Mouse (Mus musculus) heart, embryonic 12.5 days (tissue): ENCODE measurements at regions not wholly inside any gene's neighbourhood (a gene's known extent, or its start where the extent isn't known, plus 50 kb on each side); places are given as distances from the start of the nearest gene placed in this dataset.

Experiments
- ATAC-seq: fragments of 200-750 bp; cut with Nextera tagmentation; 2 replicates; pipeline ENCODE4 v1.8.0; 2017; ENCODE audit warnings: moderate TSS enrichment, moderate library complexity; ENCODE audit not compliant: insufficient number of reproducible peaks, low FRiP score
- H3K27ac ChIP-seq: fragments of 300-500 bp; sonication (generic); 2 replicates; pipeline ENCODE4 v1.5.1; 2016; ENCODE audit warnings: mild to moderate bottlenecking, moderate library complexity; ENCODE audit not compliant: poor library complexity, severe bottlenecking
- H3K27me3 ChIP-seq: fragments of 300-500 bp; sonication (generic); replicated peaks from 2 replicates; pipeline ENCODE4 v1.6.1; 2016; ENCODE audit warnings: mild to moderate bottlenecking, moderate library complexity
- H3K36me3 ChIP-seq: fragments of 300-500 bp; sonication (generic); 2 replicates; pipeline ENCODE4 v1.6.1; 2016; ENCODE audit warnings: mild to moderate bottlenecking, moderate library complexity
- H3K4me1 ChIP-seq: fragments of 300-500 bp; sonication (generic); replicated peaks from 2 replicates; pipeline ENCODE4 v1.6.1; 2016; ENCODE audit warnings: mild to moderate bottlenecking
- H3K4me2 ChIP-seq: fragments of 300-500 bp; sonication (generic); 2 replicates; pipeline ENCODE4 v1.6.1; 2016; ENCODE audit warnings: mild to moderate bottlenecking, moderate library complexity
- H3K4me3 ChIP-seq: fragments of 300-500 bp; sonication (generic); 2 replicates; pipeline ENCODE4 v1.5.1; 2016; ENCODE audit warnings: mild to moderate bottlenecking
- H3K9ac ChIP-seq: fragments of 300-500 bp; sonication (generic); 2 replicates; pipeline ENCODE4 v1.6.1; 2016; ENCODE audit warnings: mild to moderate bottlenecking, moderate library complexity
- H3K9me3 ChIP-seq: fragments of 300-500 bp; sonication (generic); replicated peaks from 2 replicates; pipeline ENCODE4 v1.6.1; 2016; ENCODE audit warnings: mild to moderate bottlenecking, moderate library complexity
- WGBS: fragments of 180-500 bp; shearing (Covaris S2); methylation state at CpG from one replicate; pipeline ENCODE4 v1.1.7; 2016; 5-methylcytosine and 5-hydroxymethylcytosine counted together

DNA sequence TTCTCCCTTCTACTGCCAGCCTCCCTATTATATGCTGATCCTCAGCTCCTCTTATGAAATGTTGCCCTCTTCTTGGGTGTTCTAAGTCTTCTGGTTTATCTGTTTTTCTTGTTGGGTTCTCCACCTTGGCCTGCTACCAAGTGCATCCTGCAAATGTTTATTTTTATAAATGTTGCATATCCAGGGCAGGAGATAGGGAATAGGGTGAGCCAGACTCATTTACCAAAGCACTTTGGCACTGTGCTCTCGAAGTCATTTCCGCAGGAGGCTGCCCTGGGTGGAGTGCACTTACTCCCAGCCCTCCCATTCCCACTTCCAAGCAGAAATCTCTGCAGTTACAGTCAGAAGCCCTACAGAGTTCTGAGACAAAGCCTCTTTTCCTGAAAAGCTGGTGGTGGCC is 249.5 kb upstream of the Pappa start:
- Histone ChIP-seq H3K27ac (no peak overlapping the region), H3K9ac (no peak overlapping the region), H3K4me2 (no peak overlapping the region), H3K27me3 (no peaks in the 10 kb centered on the region), H3K9me3 (no peaks in the 10 kb centered on the region), H3K4me1 (no peaks in the 10 kb centered on the region), H3K36me3 (no peaks in the 10 kb centered on the region), H3K4me3 (no peak overlapping the region)
- ATAC-seq, result no peak
- WGBS, result 44% methylated on average over 2 of the region's 2 CpGs

GRCm38 (mm10) chr4:64876924-64877323 is 247.1 kb upstream of the Pappa start:
- H3K27ac ChIP-seq, result no peak overlapping the region

DNA sequence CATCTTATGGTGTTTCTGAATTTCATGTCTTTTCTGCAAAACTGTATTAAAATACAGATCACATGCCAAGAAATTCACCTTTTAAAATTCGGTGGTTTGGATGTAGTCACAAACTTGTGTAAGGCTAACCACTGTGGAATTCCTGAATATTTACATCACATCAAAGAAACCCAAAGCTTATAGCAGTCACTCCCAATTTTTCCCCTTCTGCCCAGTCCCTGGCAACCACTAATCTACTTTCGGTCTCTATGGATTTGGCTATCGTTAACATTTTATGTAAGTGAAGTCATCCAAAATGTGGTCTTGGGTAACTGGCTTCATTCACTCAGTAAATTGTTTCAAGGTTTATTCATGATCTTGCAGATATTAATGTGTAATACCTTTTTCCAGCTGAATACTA is 226.0 kb upstream of the Pappa start:
- H3K9ac ChIP-seq, result no peak overlapping the region
- ATAC-seq, result no peak
- H3K4me2 ChIP-seq, result no peak overlapping the region
- H3K27ac ChIP-seq, result no peak overlapping the region
- no peaks in the 10 kb centered on the region for H3K36me3 ChIP-seq
- no peak overlapping the region for H3K4me3 ChIP-seq
- H3K27me3 ChIP-seq, result no peaks in the 10 kb centered on the region
- H3K4me1 ChIP-seq, result no peaks in the 10 kb centered on the region
- H3K9me3 ChIP-seq, result no peaks in the 10 kb centered on the region
- WGBS, result 83% methylated on average over 3 of the region's 3 CpGs

More at GRCm38 (mm10) chr4:64876924-64877323, 247.1 kb upstream of the Pappa start:
- H3K36me3 ChIP-seq, result no peaks in the 10 kb centered on the region
- H3K4me3 ChIP-seq, result no peak overlapping the region
- ATAC-seq, result no peak
- H3K9ac ChIP-seq, result no peak overlapping the region
- no peak overlapping the region for H3K4me2 ChIP-seq
- no peaks in the 10 kb centered on the region for H3K4me1 ChIP-seq
- no peaks in the 10 kb centered on the region for H3K9me3 ChIP-seq
- no peaks in the 10 kb centered on the region for H3K27me3 ChIP-seq
- 89% methylated on average over 1 of the region's 1 CpGs for WGBS

- 49% methylated on average over 5 of the region's 5 CpGs for WGBS
- ATAC-seq, result no peak
Measured at GRCm38 (mm10) chr4:64901091-64901845, 222.7 kb upstream of the Pappa start.

DNA sequence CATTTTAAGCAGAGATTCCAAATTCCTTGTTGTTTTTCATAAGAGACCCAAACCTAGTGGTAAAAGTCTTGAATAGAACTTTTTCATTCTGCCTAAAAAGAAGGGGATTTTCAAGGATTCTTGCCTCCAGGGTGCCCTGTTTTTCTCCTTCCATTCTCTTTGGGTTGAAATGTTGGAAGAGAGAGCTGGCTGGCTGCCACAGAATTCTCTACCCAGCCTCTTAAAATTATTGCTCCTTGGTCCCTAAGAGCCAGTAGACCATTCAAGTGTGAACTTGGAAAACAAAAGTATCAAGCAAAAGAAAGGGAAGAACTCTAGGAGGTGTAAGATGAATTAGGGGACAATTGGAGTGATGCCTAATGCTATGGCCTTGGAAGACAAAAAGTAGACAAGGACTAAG is 200.2 kb upstream of the Pappa start:
- ATAC-seq, result no peak
- no peaks in the 10 kb centered on the region for H3K4me1 ChIP-seq
- H3K27ac ChIP-seq, result no peak overlapping the region
- H3K27me3 ChIP-seq, result no peaks in the 10 kb centered on the region
- H3K4me3 ChIP-seq, result no peak overlapping the region
- H3K4me2 ChIP-seq, result no peak overlapping the region
- H3K9ac ChIP-seq, result no peak overlapping the region
- no peaks in the 10 kb centered on the region for H3K9me3 ChIP-seq
- no peaks in the 10 kb centered on the region for H3K36me3 ChIP-seq

More at GRCm38 (mm10) chr4:64901091-64901845, 222.7 kb upstream of the Pappa start:
- H3K4me3 ChIP-seq, result no peak overlapping the region
- no peak overlapping the region for H3K9ac ChIP-seq
- peak overlapping the region; percentile 51; the same call in 1 of the 2 replicates for H3K27ac ChIP-seq
- H3K4me2 ChIP-seq, result no peak overlapping the region
- no peaks in the 10 kb centered on the region for H3K9me3 ChIP-seq
- no peaks in the 10 kb centered on the region for H3K27me3 ChIP-seq
- H3K4me1 ChIP-seq, result no peaks in the 10 kb centered on the region
- no peaks in the 10 kb centered on the region for H3K36me3 ChIP-seq

DNA sequence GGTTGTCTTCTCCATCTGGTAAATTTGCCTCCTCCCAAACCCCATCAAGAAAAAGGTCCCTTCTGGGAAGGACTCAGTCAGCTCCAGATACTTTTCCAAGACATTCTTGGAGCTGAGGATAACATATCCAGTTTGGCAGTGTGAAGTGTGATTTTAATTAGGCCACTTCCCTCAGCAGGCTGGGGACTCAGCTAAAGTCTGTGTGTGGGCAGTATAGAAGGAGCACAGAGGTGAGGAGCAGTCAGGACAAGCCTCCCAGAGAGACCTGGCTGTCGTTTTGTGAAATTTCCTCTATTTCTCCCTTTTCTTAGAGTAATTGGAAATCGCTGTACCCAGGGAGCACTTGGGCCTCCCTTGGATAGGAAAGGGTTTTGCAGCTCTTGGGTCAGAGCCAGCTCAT is 195.4 kb upstream of the Pappa start:
- Histone ChIP-seq H3K4me3 (no peak overlapping the region), H3K27me3 (no peaks in the 10 kb centered on the region), H3K27ac (no peak overlapping the region), H3K9ac (no peak overlapping the region), H3K9me3 (no peaks in the 10 kb centered on the region), H3K36me3 (no peaks in the 10 kb centered on the region), H3K4me2 (no peak overlapping the region), H3K4me1 (no peaks in the 10 kb centered on the region)
- ATAC-seq, result no peak
- WGBS, result 49% methylated on average over 2 of the region's 2 CpGs

DNA sequence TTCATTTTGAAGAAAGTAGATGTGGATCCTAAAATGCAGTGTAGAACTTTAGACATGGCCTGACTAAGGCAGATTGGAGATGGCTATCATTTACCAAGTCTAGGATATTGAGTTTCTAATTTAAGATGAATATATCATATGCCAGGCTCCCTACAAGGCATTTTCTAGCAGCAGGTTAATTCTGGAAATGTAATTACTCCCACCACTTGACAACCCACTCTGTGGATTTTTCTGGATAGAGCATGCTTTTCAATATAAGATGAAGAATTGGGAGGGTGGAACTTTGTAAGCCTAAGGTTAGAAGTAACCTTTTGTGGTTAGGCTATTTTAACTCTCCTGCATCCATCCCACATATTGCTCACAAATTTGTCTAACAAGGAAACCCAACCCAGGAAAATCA is 178.4 kb upstream of the Pappa start:
- Histone ChIP-seq H3K27ac (no peak overlapping the region), H3K4me3 (no peak overlapping the region)

GRCm38 (mm10) chr4:64952651-64953050 is 171.3 kb upstream of the Pappa start:
- ATAC-seq, result no peak

More for the DNA sequence above, 178.4 kb upstream of the Pappa start:
- H3K4me1 ChIP-seq, result no peaks in the 10 kb centered on the region
- H3K27me3 ChIP-seq, result no peaks in the 10 kb centered on the region
- no peak overlapping the region for H3K4me2 ChIP-seq
- ATAC-seq, result no peak
- H3K36me3 ChIP-seq, result no peaks in the 10 kb centered on the region
- H3K9ac ChIP-seq, result no peak overlapping the region
- H3K9me3 ChIP-seq, result no peaks in the 10 kb centered on the region

DNA sequence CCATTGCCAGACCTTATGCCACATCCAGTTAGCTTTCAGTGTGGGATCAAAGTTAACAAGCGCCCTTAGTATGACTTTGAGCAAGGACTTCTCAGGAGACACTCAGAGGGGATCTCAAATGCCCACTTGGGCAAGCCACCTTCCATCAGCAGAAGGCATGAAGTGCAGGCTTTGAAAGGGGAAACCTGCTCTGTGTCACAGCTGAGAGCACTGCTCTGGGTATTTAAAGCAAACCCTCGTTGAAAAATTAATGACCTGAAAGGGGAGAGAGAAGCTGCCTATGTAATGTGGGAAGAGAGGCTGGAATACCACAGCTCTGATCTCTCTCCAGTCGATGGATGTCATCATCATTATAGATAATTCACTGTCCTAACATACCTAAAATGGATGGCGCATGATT is 165.1 kb upstream of the Pappa start:
- 64% methylated on average over 4 of the region's 4 CpGs for WGBS
- ATAC-seq, result no peak

More at GRCm38 (mm10) chr4:64952651-64953050, 171.3 kb upstream of the Pappa start:
- Histone ChIP-seq H3K4me2 (no peak overlapping the region), H3K27ac (no peak overlapping the region), H3K4me1 (no peaks in the 10 kb centered on the region), H3K9ac (no peak overlapping the region), H3K4me3 (no peak overlapping the region), H3K36me3 (no peaks in the 10 kb centered on the region), H3K27me3 (no peaks in the 10 kb centered on the region), H3K9me3 (no peaks in the 10 kb centered on the region)

DNA sequence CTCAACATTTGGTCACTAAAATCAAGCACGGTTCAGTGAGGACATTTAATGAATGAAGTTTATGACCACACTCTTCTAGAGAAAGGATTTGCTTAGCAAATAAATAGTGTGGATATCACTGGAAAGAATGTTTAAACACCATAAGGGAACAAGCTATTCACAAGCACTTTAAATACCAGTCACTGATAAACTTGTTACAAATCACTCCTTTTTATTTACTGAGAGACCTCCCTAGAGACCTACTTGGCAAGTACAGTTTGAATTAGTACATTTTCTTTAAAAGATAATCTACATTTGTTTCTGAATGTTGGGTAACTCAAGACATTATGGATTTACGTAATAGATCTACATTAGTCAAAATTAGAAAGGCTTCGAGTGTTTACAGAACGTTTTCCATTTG is 162.2 kb upstream of the Pappa start:
- 64% methylated on average over 4 of the region's 4 CpGs for WGBS
- H3K9ac ChIP-seq, result no peak overlapping the region
- H3K36me3 ChIP-seq, result no peaks in the 10 kb centered on the region
- H3K27ac ChIP-seq, result no peak overlapping the region
- H3K4me2 ChIP-seq, result no peak overlapping the region
- no peaks in the 10 kb centered on the region for H3K9me3 ChIP-seq
- no peaks in the 10 kb centered on the region for H3K4me1 ChIP-seq
- H3K4me3 ChIP-seq, result no peak overlapping the region
- no peak for ATAC-seq
- H3K27me3 ChIP-seq, result no peaks in the 10 kb centered on the region

More for the DNA sequence above, 165.1 kb upstream of the Pappa start:
- Histone ChIP-seq H3K9ac (no peak overlapping the region), H3K27ac (no peak overlapping the region), H3K4me3 (no peak overlapping the region), H3K27me3 (no peaks in the 10 kb centered on the region), H3K36me3 (no peaks in the 10 kb centered on the region), H3K4me2 (no peak overlapping the region), H3K9me3 (no peaks in the 10 kb centered on the region), H3K4me1 (no peaks in the 10 kb centered on the region)
